Mouse (Mus musculus) kidney, postnatal 36 days (tissue): ENCODE measurements around the gene Erp27.
A peak's percentile ranks its signal among the peaks of the same experiment; 100 is the strongest.

Source experiments
- DNase-seq, 2 experiments: peaks; one replicate each; pipeline ENCODE4 v3.0.0; 2021 to 2022; ENCODE audit warnings: mixed read lengths in 2 of 2

The Erp27 gene

GRCm38 (mm10) chr6:136922080-136922479, at the start of gene Erp27:
Erp27 (minus strand) TSS chr6:136922180.
- DNase-seq = no peak

DNA sequence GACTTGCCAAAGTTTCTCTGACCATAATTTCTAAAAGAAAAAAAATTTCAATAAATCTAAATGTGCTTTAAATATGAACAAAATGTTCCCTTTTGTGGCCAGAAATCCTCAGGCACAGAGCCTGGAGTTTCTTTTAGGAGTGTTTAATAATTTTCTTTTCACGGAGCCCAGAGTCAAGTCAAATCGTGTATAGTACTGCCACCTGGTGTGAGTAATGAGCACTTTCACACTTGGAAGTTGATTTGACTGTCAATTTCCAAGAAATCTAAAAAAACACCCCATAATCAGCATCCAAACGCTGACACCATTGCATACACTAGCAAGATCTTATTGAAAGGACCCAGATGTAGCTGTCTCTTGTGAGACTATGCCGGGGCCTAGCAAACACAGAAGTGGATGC, 46.9 kb upstream of the Erp27 start:
- DNase-seq = peak; percentile 26 to 28

GRCm38 (mm10) chr6:136967466-136967865, 45.5 kb upstream of the Erp27 start:
- DNase-seq = no peak

GRCm38 (mm10) chr6:136965912-136966311, 43.9 kb upstream of the Erp27 start:
- no peak for DNase-seq

DNA sequence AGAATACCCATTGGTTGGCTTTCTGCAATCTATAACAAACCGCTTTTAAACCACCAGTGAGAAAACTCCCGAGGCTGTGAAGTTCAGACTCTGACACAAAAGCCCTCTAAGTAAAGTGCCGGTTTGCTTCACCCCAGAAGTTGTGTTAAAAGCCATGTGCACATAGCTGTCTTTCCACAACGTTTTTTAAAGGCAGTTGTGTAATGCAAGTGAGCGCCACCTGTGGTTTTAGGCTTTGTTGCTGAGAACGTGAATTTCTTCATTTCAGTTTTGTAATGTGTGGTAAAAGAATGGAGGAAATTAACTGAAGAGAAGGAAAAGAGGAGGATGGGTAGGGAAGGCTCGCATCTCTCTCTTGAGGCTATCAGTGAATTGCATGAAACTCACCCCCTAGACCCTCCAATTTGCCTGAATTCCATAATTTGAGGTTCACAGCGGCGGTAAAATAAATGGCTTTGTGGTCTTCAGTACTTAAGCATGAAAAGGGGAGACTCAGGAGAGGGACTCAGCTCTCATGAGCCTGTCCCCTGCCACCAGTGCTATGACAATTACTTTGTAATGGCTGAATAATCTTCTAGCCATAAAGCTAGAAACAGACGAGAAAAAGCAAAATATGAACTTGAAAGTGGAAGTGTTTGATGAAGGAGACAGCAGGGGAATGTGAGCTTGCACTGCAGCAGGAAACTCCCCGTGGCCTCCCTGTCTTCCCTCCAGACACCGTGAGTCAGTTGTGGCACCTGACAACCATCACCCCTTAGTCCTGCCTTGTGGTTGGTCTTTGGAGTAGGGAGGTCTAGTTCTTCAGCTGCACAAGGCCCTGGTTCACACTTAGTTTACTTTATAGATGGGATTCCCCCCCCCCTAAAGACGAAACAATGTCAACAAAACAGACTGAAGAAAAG, 42.9 kb upstream of the Erp27 start:
- no peak for DNase-seq

GRCm38 (mm10) chr6:136962957-136963356, 41.0 kb upstream of the Erp27 start:
- DNase-seq = no peak

- DNase-seq = no peak
Observed at GRCm38 (mm10) chr6:136959131-136959530, 37.2 kb upstream of the Erp27 start.

- DNase-seq = no peak
Observed at GRCm38 (mm10) chr6:136957062-136957461, 35.1 kb upstream of the Erp27 start.

DNA sequence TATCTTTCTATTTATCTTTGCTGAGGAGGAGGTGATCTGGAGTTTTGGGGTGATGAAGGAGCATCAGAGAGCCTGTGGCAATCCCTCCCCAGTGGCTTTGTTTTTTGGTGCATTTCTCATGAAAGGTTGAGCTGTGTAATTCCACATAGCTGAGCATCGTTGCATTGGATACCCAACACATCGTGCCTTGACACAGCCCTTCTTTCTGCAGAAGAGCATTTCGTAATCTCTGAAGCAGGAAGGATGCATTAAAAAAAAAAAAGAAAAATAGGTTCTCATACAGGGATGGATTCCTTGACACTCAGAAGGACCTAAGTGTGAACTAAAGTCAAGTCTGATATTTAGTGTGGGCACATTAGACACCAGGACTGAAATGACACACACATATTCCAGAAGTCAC, 33.3 kb upstream of the Erp27 start:
- DNase-seq = no peak

- no peak for DNase-seq
Observed at GRCm38 (mm10) chr6:136954715-136955114, 32.7 kb upstream of the Erp27 start.

GRCm38 (mm10) chr6:136954192-136954591, 32.2 kb upstream of the Erp27 start:
- no peak for DNase-seq

DNA sequence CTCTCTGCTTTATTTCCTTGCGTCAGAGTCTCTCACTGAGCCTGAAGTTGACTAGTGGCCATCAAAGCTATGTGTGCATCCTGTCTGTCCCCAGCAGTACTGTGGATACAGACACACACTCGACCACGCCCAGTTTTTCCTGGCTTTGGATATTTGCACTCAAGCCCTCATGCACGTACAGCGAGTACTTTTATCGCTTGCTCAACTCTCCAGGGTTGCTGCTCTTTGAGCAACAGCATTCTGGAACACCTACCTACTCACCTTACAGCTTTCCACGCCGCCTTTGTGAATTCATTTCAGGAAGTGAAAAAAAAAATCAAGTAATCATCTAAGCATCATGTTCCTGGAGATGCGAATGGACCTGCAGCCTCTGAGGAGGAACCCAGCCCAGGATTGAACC, 30.9 kb upstream of the Erp27 start:
- DNase-seq = no peak

GRCm38 (mm10) chr6:136950171-136950570, 28.2 kb upstream of the Erp27 start:
- DNase-seq = no peak

DNA sequence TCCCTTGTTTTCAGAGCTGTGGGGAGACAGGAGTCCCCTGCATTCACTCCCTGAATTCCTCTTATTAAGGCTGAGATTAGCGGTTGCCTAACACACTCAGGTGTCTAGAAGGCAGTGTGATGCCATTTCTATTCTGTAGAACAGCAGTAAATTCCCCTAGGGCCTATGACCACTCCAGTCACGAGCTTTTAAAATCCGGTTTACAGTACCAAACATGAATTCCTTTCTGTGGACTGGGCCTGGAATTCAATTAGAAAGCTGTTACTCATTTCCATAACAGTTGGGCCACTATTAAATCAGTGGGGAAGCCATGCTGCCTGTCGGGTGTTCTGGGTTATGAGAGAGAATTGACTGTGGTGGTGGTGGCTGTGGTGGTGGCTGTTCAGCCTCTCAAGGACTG, 25.7 kb upstream of the Erp27 start:
- no peak for DNase-seq

DNA sequence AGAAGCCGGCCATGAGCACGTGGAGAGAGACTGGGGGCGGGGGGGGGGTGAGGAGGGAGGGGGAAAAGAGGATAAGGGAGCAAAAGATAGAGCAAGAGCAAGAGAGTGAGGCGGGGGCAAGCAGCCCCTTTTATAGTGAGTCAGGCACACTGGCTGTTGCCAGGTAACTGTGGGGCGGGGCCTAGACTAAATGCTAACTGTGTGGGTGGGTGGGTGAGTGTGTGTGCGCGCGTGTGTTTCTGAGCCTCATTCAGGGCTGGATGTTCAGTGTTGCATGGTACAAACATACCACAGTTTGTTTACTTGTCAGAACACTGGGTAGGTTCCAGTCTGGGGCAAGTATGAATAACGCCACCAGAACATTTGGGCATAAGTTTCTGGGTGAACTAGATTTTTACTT, 25.0 kb upstream of the Erp27 start:
- no peak for DNase-seq

DNA sequence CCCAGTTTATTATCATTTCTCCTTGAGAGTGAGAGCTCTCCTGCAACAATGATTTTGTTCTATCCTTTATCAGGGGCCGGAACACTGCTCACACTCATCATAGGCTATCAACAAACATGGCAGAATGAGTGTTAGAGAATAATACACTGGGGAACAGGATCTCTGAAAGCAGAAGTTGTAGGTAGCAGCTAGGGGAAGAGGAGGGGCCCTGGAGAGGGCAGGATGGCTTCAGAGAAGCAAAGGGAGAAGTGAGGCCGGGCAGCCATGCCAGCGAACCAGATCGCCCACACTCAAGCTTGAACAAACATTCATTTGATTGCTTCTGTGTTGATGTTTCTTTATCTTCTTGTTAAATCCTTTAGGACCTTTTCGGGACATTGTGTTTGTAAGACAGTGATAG, 24.3 kb upstream of the Erp27 start:
- DNase-seq = no peak

GRCm38 (mm10) chr6:136944511-136944910, 22.5 kb upstream of the Erp27 start:
- no peak for DNase-seq

DNA sequence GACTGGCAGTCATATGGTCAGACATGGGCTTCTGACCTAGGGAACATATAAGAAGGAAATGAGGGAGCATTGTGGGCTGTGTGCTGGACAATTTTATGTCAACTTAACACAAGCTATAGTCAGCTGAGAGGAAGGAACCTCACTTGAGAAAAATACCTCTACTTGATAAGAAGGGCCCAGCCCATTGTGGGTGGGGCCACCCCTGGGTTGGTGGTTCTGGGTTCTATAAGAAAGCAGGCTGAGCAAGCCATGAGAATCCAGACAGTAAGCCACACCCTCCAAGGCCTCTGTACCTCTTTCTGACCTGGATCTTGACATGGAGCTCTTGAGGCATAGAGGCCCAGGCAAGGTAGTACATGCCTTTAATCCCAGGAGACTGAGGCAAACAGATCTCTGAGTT, 21.4 kb upstream of the Erp27 start:
- DNase-seq = no peak

- no peak for DNase-seq
Observed at GRCm38 (mm10) chr6:136942280-136942679, 20.3 kb upstream of the Erp27 start.

- peak; percentile 59 to 62 for DNase-seq
Observed at GRCm38 (mm10) chr6:136941051-136942021, 19.4 kb upstream of the Erp27 start, which contains the start of gene Arhgdib. Arhgdib (minus strand) TSS chr6:136941899.

- DNase-seq = no peak
Observed at GRCm38 (mm10) chr6:136940188-136940960, 18.4 kb upstream of the Erp27 start.

DNA sequence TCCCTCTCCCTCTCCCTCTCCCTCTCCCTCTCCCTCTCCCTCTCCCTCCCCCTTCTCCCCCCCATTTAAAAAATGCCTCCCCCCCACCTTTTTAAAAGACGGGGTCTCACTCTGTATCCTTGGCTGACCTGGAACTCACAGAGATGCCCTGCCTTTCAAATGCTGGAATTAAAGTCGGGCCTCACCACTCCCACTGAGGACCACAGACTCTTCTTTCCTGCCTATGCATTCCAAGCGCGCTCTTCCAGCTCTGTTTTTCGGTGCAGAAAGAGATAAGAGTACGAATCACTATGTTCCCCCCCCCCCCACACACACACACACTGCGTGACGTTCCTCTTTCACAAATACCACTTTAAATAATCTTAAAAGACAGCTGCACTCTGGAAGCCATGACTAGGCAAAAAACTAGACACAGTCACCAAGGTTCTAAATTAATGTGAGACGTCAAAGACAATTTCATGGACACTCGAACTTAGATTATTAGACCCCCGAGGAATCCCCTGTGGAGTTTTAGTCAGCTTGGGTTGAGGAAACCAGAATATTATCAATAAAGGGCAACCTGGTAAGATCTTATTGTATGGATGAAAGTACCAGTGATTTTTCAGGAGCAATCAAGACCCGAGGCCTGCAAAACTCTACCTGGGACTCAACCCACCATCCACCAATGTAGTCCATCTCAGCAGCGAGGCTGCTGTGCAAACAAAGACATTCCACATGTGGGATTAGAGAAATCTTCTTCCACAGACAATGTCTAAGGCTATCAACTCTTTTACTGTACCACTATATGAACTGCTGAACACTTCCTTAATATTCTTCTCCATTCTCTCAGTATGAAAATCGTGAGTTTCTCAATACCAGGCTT, 17.6 kb upstream of the Erp27 start:
- DNase-seq = no peak
